Mouse (Mus musculus): ENCODE results near the gene Pfkm.

DNA sequence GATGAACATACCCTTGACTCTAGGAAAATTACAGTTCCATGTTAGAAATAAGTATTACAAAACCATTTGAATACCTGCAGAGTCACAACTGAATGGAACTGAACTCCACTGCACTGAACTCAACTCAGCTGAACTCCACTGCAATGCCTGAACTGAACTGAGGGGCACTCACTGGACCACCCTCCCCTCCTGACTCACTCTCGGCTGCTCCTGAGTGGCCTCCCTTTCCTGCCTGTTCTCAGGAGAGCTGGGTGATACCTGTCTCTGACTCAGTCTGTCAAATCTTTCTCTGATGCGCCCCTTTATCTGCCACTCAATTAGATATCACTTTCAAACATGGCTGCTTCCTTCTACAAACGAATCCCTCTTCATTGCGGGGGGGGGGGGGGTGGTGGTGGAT is 61.8 kb downstream of the Pfkm start:
- no peak for TF ChIP-seq CTCF (IDR thresholded peaks at IDR 0.05; ENCODE audit: borderline replicate concordance, insufficient read depth, low read depth, low read length)
- no peak for TF ChIP-seq POLR2A (IDR thresholded peaks at IDR 0.05; ENCODE audit: borderline replicate concordance, insufficient read depth, low read length)

Data from cerebellum, adult 2 months (tissue).